Mouse (Mus musculus) c-Kit-positive CD71-negative TER-119-negative erythroid progenitor cells, embryonic 14.5 days (primary cell): ENCODE results near the gene Cdk20.

Experiments used
- DNase-seq: peaks from one replicate; pipeline ENCODE4 v3.0.0-alpha.2; 2013; ENCODE audit warnings: low read depth

The Cdk20 gene

DNA sequence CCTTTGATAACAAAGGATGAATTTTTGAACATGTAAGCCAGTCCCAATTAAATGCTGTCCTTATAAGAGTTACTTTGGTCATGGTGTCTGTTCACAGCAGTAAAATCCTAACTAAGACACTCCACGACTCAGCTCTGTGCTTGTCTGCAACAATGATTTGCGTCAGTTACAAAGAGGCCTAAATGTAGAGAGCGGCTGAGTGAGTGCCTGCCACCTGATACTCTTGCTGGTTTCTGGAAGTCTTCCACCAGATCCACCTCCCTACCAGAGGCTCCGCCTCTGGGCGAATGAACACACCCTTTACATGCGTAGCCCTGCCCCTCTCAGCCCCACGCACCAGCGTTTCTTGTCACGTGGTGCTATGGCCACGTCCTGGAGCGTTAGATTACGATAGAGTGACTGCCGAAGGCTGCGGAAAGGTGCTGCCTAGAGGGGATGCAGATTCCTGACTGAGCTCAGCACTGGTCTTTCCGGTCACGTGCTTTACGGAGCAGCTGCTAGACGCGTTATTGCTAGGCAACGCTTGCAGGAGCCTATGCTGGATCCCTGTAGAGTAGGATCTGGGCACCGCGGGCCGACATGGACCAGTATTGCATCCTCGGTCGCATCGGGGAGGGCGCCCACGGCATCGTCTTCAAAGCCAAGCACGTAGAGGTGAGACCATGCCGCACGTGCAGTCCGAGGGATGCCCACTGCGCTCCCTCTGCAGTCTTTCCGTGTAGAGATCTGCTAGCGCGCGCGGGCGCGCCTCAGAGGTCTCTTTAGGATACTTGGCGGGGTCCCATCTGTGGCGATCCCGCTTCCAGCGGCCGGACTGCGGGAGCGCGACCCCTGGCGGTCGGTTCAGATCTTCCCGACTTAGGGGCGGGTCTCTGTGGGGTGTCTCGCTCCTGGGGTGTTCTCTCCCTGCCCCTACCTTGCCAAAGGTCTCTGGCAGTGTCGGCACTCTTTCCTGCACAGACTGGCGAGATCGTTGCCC, at the start of gene Cdk20:
Gene Cdk20, plus strand, starts transcription at position 298 of the 979 bp plus-strand sequence.
- DNase-seq, result peak; percentile 80

DNA sequence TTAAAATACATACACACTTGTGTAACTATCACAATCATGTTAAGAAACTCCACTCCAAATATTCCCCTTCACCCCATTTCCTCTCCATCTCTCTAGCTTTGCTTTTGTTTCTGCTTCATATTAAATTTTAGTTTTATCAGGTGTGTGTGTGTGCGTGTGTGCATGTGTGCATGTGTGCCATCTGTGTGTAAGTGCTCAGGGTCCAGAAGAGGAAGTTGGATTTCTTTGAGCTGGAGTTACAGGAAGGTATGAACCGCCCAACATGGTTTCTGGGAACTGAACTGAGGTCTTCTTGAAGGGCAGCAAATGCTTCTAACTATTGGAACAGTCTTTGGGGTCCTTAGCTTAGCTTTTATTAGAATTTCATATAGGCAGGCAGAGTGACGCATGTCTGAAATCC, 47.2 kb upstream of the Cdk20 start:
- no peak for DNase-seq

DNA sequence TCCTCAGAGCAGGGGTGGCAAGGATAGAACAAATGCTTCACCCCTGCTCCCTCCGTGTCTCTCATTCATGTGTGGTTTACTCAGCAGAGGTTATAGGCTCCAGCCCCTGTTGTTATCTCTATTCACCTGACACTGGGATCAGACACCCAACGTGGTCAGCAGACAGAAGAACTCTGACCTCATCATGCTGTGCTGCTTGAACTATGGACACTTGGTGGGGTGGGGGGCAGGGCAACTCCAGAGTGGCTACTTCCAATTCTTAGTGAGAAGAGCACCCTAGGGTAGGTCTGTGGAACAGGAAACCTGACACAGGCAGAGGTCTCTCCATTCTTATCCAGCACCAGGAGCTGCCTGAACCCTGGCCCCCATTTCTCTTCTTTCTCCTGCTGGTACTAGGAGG, 46.1 kb upstream of the Cdk20 start:
- DNase-seq, result no peak

DNA sequence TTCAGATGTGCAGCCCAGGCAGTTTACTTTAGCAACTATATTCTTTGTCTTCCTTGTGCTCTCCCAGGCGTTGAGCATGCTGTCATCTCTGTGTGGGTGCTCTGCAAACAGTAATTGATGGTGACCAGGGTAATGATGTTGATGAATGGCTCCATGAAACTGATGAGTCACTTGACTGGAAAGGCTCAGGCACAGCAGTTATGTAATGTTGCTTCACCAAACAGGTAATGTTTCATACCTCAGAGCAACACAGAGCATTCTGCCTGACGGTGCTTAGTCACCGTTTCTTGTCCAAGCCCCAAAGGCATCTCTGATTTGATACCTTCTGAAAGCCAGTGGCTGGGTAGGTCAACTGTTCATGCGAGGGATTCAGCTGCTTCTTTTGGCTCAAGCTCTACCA, 43.7 kb upstream of the Cdk20 start:
- no peak for DNase-seq

DNA sequence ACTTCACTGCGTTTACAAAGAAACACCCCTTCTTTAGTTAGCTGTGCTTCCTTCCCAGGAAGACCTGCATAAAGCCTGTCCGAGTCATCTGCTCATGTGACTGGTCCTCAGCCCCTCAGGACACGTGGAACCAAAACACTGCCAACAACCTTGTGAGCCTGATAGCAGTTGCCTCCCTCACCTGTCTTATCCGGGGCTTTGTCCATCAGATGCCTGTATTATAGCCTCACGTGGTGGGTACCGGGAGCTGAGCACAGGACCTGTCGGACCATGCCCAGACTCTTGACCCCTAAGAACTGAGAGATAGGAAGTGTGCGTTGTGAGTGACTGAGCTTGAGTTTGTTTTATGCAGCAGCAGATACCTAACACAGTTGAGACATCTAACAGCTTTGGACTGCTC, 35.1 kb upstream of the Cdk20 start:
- DNase-seq, result no peak

DNA sequence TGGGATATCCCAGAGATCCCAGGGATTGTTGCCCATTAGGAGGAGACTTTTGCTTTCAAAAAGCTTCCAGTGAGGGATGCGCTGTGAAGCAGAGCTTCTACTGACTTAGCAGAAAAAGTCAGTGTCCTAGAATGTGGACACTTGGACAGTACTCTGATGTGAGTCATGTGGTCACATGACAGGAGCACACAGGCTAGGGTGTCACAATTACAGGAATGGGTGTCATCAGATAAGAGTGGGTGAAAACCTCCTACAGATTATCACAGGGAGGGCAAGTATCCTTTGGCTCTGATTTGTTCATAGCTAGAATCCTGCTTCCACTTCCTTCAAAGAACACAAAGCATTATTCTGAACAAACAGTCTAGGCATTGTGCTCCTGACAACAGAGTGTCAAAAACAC, 34.0 kb upstream of the Cdk20 start:
- DNase-seq, result no peak

DNA sequence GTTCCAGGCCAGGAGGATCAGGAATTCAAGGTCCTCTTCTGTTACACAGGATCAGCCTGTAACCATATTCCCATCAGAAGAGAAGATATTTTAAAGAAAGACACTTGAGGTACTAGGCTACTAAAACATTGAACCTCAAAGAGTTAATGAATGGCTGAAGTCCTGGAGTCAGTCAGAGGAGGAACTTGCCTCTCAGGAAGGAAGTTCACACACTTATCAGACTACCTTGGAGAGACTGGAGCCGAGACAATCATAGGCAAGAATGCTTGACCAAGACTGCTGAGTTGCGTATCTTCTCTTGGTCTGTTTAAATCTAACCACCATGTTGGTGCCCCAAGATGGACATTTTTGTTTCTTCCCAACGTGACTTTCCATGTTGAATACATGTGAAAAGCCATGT, 32.2 kb upstream of the Cdk20 start:
- no peak for DNase-seq

DNA sequence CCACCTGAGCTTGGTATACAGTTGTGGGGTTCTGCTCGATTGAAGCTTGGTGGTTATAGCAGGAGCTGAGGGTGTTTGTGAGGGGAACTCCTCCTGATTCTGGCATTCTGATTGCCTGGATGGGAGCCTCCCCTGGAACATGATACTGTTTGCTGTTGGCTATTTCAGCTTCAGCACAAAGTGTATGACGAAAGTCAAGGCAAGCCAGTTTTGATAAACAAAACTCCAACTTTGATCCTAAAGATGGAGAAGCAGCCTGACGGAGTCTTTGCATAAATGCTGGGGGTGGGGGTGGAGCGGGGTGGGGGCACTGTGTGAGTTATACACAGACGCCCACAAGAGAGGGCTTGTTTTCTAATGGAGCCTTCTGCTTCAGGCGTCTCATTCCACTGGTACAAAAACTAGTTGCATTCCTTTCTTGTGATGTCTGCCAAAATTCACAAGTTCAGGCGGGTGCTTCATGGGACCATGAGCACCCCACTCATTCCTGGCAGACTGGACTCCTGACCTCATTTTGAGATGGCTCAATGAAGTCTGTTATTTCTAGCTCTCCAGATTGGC, 31.2 kb upstream of the Cdk20 start:
- DNase-seq, result no peak

DNA sequence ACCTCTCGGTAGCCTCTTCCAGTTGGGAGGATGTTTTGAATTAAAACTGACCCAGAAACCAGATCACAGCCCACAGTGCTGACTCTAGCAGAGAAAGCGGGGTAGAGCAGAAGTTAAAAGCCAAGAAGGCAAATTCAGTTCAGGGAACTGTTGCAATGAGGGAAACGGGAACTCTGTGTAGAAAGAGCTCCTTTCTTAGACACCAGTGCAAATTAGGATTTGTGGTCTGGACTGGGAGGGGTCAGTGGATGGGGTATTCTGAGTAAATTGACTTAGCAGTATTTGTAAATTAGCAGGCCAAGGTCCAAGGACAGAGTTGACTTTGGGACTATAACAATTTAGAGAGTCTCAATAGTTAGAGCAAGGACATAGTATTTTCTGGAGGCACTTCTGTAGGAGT, 30.1 kb upstream of the Cdk20 start:
- no peak for DNase-seq

DNA sequence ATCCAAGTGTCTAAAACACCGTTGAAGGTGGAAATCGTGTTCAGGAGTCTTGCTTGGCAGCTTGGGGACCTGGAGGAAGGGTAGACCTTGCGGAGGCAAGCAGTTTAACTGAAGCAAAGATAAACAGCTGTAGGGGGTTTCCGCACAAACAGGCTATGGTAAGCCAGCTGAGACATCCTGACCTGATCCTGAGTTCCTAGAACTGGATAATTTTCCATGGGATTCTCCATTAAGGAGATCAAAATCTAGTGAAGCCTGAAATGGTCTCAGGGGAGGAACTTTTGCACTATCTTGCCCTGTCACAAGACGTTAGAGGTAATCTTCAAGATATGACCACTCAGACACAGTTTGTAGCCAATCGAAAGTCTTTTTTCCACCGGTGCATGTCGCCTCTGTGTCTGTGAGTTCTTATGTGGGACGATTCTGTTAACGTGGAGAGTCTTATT, 29.6 kb upstream of the Cdk20 start:
- no peak for DNase-seq

DNA sequence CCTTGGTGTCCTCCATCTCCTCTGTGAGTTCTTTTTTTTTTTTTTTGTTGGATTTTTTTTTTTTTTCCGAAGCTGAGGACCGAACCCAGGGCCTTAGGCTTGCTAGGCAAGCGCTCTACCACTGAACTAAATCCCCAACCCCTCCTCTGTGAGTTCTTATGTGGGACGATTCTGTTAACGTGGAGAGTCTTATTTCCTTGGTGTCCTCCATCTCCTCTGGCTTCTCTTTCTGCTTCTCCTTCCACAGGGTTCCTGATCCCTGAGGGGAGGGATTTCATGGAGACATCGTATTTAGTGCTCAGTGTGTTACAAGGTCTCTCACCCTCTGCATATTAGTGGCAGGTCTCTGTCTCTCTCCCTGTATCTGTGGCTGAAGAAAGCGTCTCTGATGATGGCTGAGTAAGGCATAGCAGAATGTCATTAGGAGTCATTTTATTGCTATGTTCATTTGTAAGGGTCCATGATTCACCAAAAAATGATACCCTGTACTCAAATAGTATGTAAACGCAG, 29.1 kb upstream of the Cdk20 start:
- no peak for DNase-seq

DNA sequence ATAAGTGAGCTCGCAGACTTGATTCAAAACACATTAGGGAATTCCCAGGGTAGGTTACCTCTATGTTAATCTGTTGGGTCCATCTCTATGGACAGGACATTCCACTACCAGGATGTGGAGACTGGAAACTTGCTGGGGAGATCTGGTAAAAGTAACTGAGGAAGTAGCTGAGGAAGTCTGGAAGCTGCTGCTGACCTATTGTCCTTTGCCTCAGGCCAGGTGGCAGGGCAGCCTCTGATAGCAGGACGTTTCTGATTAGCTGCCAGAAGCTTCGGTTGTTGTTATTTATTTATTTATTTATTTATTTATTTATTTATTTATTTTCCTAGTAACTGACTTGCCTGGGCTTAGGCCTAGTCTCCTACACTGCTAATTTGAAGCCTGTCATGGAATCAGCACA, 28.6 kb upstream of the Cdk20 start:
- DNase-seq, result no peak

DNA sequence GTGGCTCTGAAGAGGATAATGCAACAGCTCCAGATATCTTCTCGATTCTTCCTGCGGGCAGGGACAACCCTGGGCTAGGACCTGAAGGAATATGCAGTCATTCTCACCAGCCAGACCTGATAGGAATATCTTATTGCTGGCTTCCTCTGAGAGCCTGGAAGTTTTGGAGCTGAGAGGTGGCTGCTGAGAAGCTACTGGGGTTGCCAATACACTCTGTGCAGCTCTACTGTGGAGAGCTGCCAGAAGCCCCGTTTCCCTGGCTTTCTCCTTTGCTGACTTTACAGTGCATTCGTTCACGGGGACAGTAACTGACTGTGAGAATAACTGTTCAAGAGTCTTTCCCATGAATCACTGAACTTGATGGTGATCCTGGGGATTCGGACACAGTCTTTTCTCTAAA, 26.6 kb upstream of the Cdk20 start:
- DNase-seq, result no peak

DNA sequence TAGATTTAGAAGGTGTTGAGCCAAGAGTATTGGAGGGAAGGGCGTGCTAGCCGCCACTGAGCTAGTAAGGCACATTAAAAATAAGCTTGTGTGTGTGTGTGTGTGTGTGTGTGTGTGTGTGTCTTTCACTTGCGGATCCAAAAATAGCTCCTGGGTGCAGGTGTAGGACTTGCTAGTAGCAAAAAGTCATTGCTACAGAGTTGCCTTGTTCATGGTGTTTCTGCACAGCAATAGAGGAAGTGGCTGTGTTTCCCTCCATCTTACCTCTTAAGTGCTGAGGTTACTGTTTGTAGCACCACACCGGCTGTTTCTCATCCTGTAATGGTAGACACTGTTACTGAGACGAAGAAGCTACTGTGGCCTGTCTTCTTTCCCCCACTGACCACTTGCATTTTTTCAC, 24.1 kb upstream of the Cdk20 start:
- DNase-seq, result no peak

DNA sequence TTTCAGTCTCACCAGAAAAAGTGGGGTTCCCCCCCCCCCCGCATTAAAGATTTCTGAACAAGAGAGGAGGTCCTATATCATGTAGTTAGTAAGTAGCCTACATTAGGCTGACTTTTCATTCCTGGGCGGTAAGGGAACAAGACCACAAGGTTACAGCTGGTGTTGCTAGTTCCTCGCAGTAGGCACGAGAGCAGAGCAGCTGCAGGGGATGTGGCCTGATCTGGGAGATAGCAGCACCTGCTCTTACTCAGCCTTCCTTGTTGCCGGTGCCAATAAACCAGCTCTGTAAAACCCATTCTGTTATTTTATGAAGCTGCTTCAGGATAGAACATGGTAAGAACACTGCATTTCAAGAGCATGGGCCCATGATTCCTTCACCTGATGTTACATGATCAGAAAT, 21.5 kb upstream of the Cdk20 start:
- no peak for DNase-seq

DNA sequence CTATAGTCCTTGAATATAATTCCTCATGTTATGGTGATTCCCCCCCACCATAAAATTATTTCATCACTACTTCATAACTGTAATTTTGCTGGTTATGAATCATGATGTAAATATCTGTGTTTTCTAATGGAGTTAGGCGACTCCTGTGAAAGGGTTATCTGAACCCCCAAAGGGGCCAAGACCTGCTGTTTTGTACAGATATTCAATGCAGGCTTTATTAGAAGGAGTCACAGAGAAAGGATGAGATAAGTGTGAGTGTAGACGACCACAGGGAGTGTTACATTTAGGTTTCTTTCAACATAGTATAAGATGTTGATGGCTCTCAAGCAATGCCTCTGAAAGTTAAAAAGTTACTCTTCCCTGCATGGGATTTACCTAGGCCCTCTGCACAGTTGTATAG, 20.8 kb upstream of the Cdk20 start:
- DNase-seq, result no peak

DNA sequence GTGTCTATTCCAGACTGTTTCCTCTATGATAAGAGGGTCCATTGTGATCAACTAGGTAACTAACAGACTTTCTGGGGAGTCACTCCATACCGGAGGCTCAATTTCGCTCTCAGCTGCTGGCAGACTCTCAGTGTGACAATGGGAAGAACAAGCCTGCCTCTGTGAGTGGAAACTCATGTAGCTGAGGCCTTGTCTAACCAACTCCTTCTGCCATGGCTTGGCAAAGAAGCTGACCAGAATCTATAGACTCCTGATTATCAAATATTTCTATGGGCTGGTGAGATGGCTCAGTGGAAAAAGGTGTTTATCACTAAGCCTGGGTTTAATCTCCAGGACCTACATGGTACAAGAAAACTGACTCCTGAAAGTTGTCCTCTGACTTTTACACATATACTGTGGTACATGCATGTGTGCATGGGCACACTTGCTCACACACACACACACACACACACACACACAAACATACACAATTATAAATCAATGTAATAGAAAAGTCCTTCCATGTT, 19.3 kb upstream of the Cdk20 start:
- no peak for DNase-seq

DNA sequence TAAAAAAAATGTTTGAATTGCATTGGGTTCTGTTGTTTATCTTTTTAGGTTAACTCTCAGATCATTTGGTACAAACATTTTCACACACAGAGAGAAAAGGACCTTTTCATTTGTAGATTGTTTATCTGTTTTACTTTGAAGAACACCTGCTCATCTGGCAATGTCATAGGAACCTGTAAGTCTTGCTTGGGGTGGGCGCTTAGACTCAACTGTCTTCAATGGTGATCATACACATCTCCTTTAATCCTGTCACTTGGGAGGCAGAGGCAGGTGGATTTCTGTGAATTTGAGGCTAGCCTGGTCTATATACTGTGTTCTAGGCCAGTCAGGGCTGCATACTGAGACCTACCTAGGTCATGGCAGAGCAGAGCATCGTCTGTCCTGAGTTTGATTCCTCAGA, 16.5 kb upstream of the Cdk20 start:
- no peak for DNase-seq

DNA sequence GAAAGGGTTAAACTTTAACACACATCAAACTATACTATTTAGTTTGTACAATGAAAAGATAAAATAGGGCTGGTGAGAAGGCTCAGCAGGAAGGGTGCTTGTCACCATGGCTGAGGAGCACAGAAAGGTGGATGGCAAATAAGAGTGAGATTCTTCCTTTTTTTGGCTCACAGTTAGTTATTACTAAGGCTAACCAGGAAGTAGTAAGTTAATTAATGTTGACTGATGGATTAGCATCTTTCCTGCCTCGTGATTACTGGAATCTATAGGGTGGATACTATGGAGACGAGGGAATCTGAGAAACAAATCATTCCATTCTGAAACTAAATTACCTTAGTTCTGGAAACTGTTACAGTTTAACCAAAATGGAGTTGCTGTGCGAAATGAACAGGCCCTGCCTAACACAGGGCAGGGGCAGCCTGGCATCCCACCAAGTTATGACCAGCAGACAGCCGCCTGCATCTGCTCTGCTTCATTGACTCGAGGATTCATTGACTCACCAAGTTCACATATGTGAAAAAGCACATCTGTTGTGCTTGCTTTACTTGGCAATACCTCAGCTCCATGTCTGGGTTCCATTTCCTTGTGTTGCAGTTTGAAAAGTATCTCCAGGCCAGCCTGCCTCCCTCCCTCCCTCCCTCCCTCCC, 15.0 kb upstream of the Cdk20 start:
- DNase-seq, result no peak

DNA sequence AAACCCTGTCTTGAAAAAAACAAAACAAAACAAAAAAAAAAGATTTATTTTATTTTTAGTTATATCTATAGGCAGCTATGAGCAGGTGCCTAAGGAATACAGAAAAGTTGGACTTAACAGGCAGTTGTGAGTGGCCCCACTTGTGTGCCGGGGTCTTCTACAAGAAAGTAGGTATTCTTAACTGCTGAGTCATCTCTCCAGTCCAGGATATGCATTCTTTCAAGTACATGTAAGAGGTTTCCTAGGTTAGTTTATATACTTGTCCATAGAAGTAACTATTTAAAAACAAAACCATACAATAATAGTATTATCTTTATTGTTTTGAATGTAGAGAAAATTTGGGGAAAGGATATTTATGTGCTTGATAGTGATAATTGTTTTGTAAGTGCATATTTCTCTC, 11.3 kb upstream of the Cdk20 start:
- DNase-seq, result no peak

DNA sequence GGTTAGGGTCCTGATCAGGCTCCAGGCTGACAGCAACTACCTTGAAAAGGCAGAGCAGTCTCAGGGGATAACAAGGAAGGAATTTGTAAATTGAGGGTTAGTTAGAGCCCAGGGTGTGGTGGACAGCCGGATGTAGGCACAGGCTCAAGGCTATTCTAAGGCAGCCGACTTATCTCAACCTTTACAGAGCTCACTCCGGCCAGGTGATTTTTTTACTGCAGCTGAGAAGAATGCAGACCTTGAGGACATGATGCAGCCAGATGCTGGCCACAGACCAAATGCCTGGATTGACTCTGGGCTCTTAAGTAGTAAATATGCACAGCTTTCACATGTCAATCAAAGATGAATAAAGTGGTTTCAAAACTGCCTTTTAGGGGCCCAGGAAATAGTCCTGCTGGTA, 10.7 kb upstream of the Cdk20 start:
- no peak for DNase-seq

DNA sequence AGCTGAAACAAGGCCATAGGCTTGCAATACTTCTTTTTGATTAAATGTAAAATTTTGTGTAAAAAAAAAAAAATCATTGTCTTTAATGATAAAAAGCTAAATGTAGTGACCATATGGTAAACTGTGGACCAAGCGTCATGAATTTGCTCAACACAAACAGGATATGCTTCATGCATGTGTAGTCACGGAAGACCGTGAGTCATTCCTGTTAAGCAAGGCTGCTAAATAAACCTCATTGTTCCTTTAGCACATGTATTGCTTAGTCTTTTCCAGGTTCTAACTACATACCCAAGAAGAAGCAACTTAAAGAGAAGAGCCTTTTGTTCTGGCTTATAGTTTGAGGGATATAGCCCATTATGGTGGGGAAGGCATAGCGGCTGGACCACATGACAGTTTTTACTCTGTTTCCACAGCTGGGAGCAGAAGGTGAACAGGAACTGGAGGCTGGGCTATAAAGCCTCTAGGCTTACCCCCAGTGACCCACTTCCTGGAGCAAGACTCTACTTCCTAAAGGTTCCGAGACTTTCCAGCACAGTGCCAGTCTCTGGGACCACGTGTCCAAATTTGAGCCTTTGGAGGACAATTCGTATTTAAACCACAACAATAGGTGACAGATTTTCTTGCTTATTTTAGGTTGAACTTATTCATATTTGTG, 10.0 kb upstream of the Cdk20 start:
- no peak for DNase-seq
